Mouse (Mus musculus) mesoderm, embryonic 11.5 days (tissue): ENCODE data around the gene Garem2.

Source experiments
- DNase-seq: peaks from one replicate; pipeline ENCODE4 v3.0.0-alpha.2; 2012; ENCODE audit warnings: low read depth, low spot score

Gene Garem2

DNA sequence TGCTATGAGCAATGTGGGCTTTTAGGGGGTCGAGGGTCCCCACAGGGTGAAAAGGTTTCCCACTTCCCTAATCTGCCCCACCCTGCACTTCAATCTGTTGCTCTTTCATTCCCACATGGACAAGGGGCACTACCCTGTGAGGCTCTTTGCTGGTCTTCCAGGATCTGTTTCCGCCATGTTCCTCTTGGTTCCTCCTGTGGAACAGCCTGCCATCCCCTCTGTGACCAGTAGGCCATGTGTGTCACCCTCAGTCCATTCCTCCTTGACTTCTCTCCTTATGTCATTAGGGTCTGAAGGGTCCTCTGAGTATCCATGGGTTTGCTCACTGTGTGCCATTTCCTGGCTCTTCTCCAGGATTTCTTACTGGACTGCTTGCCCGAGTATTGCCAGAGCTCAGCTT lies 6.8 kb downstream of the Garem2 start:
- DNase-seq: no peak

DNA sequence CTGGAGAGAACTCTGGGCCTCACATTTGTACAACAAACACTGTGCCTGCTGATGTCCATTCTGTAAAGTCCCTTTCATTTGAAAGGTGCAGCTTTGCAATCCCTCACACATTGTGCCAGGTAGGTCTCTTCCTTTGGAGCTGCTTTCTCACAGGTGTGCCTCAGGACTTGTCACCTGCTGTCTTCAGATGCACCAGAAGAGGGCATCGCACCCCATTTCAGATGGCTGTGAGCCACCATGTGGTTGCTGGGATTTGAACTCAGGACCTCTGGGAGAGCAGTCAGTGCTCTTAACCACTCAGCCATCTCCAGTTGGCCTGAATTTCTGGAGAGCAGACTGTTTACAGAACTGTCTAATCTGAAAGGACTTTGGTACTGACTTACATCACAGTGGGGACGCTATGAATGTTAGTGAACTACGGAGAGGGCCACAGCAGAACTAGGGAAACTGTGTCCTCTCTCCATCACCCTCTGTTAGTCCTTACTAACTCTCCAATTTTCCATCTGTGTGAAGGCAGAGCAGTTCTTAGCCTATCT lies 7.6 kb downstream of the Garem2 start:
- no peak for DNase-seq

DNA sequence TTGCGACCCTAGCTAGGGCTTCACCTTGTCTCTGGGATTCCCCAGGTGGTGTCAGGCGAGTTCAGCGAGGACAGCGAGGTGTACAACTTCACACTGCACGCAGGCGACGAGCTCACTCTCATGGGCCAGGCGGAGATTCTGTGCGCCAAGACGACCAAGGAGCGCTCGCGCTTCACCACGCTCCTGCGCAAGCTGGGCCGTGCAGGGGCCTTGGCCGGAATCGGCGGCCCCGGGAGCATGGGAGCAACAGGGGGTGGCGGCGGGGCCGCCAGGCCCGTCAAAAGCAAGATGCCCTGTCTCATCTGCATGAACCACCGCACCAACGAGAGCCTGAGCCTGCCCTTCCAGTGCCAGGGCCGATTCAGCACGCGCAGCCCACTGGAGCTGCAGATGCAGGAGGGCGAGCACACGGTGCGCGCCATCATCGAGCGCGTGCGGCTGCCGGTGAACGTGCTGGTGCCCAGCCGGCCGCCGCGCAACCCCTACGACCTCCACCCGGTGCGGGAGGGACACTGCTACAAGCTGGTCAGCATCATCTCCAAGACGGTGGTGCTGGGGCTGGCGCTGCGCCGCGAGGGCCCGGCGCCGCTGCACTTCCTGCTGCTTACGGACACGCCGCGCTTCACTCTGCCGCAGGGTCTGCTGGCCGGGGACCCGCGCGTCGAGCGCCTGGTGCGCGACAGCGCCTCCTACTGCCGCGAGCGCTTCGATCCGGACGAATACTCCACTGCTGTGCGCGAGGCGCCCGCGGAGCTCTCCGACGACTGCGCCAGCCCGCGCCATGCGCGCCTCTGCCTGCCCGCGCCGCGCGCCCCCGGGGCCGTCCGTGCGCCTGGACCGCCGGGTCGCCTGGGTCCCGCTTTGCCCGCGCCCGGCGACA lies 9.2 kb downstream of the Garem2 start:
- peak; percentile 92 for DNase-seq

DNA sequence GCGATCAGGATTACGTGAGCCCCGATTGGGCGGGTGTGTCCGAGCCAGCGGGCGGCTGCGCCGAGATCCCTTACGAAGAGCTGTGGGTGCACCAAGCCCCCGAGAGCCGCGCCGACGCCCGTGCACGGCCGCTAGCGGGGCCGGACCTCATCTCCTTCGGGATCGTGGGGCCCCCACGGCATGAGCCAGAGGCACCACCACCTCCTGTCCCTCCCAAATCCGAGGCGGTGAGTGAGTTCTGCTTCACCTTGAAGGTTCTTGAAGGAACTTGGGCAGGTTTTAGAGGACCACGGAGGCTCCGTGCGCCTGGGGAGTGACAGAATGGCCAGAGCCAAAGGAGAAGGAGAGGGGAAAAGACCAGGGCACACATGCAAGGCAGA lies 9.8 kb downstream of the Garem2 start:
- DNase-seq: no peak

- DNase-seq: no peak
These were observed 10.8 kb downstream of the Garem2 start for GRCm38 (mm10) chr5:30115718-30116117.

DNA sequence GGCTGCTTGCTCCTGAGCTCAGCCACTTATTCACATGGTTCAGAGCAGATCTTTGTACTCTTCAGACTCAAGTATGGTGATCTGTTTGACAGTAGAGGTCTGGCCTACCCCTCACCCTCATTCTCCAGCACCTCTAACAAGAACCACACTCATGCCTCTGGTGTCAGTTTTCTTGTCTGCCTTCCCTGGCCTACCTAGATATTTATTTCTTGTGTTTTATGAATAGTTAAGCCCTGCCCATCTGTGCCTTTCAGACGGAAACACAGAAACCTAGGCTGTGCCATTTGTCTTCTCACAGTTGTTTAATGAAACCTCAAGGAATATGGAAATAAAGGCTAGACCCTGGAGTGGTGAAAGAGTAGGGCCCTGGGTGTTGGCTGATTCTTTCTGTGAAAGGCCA lies 13.1 kb downstream of the Garem2 start:
- no peak for DNase-seq

- no peak for DNase-seq
These were observed 14.2 kb downstream of the Garem2 start for GRCm38 (mm10) chr5:30119163-30119562.

DNA sequence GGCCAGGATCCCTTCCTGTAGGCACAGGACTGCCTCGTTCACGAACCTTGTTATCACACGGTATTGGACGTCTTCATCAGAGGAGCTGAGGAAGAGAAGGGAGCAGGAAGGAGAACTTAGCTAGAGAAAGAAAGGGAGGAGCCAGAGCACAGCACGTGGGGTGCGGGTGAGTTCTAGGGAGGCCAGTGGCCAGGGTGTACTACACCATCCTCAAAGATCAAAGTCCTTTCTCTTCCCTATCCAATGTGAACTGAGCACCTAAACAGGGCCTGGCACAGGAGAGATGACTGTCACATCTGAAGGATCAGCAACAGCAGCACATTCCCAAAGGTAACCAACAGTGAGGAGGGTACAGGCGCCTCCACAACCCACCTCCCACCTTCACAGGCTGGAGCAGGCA lies 15.1 kb downstream of the Garem2 start:
- no peak for DNase-seq

GRCm38 (mm10) chr5:30122481-30122880 lies 17.5 kb downstream of the Garem2 start:
- DNase-seq: no peak

DNA sequence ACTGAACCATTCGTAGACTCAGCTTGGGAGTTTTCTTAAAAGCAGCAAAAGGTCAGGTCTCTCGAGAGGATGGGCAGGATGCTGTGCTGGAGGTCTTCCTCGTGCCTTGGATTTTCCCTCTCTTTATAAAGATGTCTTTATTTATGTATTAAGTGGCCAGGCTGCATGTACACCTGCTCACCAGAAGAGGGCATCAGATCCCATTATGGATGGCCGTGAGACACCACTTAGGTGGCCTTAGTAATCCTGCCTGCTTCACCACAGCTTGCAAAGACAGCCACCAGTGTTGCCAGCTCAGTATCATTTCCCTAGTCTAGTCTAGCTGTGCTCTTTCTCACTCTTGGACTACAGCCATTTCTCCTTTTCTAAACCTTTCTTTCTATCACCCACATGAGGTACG lies 20.6 kb downstream of the Garem2 start:
- peak; percentile 71 for DNase-seq

GRCm38 (mm10) chr5:30126756-30127155 lies 21.8 kb downstream of the Garem2 start:
- DNase-seq: no peak

GRCm38 (mm10) chr5:30127921-30128597 lies 23.1 kb downstream of the Garem2 start:
- no peak for DNase-seq

DNA sequence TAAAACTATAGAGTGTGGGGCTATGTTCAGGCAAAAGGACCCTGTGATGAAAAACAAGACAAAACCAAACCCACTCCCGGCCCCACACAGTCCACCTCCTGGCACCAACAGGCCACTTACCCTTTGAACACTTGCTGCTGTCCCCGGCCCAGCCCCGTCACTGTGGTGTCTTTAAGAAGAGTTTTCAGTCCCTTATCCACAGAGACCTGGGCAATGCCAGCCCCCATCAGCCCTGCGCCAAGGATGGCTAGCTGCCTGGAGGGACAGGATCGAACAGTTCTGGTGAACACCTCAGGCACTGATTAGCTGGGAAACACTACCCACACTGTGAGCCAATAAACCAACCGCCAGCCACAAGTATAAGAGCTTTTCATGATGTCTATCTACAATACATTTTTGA lies 23.7 kb downstream of the Garem2 start:
- no peak for DNase-seq

GRCm38 (mm10) chr5:30131246-30131645 lies 26.3 kb downstream of the Garem2 start:
- no peak for DNase-seq

GRCm38 (mm10) chr5:30132173-30132572 lies 27.2 kb downstream of the Garem2 start:
- no peak for DNase-seq

- no peak for DNase-seq
These were observed 30.8 kb downstream of the Garem2 start for GRCm38 (mm10) chr5:30135711-30136231.

DNA sequence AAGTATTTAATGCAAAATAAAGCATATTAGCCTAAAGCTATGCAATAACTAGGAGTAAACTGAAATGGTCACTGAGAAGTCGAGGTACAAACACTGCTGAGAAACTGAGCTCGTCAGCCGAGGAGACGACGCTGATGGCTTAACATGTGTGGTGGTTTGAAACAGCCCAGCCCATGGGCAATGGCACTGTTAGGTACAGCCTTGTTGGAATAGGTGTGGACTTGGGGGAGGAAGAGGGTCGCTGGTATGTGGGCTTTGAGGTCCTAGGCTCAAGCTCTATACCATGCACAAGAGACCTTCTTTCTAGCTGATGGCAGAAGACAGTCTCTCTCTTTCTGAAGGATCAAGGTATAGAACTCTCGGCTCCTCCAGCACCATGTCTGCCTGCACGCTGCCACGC lies 32.3 kb downstream of the Garem2 start:
- DNase-seq: no peak

DNA sequence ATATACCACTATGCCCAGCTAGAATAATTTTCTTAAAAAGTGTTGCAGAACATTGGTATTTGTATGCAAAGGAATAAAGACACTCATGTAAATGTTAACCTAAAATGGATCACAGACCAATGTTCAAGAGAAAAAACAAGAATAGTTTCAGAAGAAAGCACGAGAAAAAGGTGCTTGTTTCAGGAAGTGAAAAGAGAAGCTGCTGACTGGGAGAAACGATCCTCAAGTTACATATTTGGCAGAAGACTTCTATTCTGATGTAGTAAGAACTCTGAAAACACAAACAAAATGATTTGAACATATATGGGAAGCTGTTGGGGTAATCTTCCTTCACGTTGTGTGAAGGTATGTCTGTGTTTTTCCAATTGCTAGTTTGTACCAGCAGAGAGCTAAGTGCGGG lies 33.2 kb downstream of the Garem2 start:
- no peak for DNase-seq

DNA sequence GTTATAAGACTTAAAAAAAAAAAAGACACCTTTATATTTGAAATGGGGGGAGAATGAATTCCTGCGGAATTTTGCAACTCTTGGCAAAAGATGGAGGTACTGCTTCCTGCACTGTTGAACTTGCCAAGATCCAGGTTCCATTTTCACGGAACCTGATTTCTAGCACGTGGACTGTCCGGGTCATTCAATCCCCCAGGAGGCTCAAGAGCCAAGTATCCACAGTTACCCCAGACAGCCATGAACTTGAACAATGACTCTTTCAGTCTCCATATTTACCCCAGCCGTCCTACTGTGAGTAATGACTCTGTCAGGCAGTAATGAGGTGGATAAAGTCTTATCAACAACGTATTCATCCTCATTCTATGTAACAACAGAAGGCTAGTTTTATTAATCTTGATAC lies 41.6 kb downstream of the Garem2 start:
- no peak for DNase-seq

- no peak for DNase-seq
These were observed 43.4 kb downstream of the Garem2 start for GRCm38 (mm10) chr5:30148133-30148920.

DNA sequence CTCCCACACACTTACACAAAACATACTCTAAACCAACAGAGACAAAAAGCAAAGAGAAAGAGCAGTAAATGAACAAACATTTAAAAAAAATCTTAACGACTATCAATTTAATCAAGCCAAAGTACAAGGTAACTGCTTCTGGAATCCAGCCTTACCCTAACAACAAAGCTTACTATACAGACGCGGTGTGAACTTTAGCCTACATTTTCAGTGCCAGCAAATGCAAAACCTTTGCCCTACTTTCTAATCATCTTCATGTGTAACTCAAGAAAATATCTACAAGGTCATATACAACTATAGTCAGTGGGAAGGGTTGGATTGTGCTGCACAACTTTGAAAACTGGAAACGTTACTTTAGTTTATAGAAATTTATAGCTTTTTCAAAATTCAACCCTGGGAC lies 47.0 kb downstream of the Garem2 start:
- DNase-seq: no peak

- DNase-seq: no peak
These were observed 47.5 kb downstream of the Garem2 start for GRCm38 (mm10) chr5:30152413-30152812.
